Mouse (Mus musculus): ENCODE measurements around the gene Elovl6.
A peak's percentile ranks its signal among the peaks of the same experiment; 100 is the strongest.

Elovl6 gene

DNA sequence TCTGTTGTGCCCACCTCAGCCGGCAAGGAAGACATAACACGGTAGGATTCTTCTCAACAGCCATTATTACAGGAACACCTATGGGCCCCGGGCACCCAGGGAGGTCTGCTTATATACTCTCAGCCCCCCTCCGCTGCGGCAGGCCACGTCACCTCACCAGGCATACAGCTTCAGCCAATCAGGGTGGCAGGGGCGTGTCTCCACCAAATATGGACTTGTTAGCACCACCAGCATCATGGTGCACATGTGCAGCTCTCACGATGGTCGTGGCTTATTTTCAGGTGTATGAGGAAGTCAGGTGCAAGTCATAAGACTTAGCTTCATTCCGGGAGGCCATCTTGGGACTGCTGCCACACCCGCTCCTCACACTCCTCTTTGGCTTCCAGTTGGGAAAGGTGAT is 9.3 kb downstream of the Elovl6 start:
- DNase-seq (ENCODE audit: inconsistent age in 2 of 2, low spot score in 1 of 2) = no peak

DNA sequence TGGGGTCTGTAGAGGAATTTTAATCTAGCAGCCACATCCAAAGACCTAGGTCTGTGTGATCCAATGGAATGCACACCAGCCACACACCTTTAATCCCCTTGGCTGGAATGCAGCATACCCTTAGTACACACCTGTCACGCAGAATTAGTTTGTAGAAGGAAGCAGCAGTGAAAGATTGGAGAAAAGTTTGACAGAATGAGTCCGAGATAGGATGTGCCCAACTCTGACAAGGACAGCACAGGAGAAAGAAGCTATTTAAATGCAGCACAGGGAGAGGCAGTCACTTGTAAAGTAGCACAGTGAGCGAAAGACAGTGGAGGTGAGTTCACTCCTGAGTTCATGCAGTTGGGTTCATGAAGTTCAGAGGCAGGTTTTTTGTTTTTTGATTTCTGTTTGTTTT is 11.2 kb downstream of the Elovl6 start:
- DNase-seq (ENCODE audit: inconsistent age in 2 of 2, low spot score in 1 of 2) = no peak

DNA sequence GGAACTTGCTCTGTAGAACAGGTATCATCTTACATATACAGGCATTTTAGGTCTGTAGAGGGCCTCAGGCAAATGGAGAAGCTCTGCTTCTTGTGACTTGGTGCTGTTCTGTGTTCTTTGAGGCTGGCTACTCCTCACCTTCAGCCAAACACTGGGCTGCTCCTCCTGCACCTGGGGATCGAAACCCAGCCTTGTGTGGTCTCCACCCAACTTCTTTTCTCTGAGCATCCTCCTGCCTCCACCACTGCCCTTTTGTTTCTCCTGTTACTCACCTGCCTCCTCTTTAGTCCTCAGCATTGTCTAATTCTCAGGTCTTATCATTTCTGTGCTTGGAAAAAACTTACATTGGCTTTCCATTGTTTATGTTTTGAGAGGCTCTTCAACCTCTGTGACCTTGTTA is 12.1 kb downstream of the Elovl6 start:
- DNase-seq (ENCODE audit: inconsistent age in 2 of 2, low spot score in 1 of 2) = no peak

DNA sequence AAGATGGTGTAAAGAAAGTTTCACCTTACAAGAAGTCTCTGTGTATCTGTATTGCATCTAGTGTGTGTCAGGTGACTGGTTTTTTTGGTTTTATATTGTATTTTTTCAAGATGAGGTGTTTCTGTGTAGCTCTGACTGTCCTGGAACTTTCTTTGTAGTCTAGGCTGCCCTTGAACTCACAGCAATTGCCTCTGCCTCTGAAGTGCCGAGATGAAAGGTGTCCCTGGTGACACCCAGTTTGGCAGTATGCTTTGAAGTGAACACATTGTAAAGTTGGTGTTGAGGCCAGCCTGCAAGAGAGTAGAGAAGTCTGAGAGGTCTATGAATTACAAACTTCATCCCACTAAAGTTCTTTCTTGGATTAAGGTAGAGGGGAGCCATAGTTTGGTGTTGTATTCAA is 13.1 kb downstream of the Elovl6 start:
- DNase-seq (ENCODE audit: inconsistent age in 2 of 2, low spot score in 1 of 2) = no peak

DNA sequence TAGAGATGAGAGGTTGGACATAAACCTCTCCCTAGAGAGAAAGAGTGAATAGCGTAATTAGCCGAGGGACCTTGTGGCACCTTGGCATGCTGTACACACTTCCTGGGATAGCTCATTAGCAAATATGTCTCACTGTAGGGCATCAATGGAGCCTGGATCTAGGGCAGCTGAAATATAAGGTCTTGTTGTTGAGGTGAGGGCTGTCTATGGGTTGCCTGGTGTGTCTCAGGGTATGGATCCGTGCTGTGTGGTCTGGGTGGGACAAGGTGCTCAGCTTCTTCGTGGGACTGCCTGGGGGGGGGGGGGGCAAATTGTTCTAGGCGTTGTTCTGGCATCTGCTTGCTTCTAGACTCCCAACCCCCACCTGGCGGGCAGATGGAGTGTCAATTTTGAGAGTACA is 13.6 kb downstream of the Elovl6 start:
- no peak for DNase-seq (ENCODE audit: inconsistent age in 2 of 2, low spot score in 1 of 2)

DNA sequence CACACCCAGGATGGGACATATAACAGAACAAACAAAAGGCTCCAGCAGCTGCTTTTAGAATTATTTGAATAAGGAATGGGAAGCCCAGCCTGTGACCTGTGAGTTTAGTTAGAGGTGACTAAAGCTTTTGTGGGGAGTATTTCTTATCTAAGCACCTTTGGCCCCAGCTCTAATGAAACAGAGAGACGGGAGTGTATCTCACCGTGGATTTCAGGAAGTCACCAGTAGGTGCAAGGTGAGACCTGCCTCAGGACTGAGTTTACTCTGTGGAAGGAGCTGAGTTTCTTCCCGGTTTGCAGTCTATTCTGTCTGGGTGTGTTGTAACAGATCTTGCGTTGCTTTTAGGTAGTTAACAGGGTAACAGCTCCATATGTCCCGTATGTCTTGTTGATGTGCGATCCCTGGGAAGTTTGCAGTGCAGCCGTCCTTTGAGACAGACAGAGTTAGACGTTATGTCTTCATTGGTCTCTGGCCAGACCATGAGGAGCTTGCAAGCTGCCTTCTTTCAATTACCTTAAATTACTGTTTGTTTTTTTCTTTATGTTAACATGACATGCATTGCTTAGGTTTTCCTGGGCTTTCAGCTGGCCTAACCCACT is 15.8 kb downstream of the Elovl6 start:
- no peak for DNase-seq (ENCODE audit: inconsistent age in 2 of 2, low spot score in 1 of 2)

DNA sequence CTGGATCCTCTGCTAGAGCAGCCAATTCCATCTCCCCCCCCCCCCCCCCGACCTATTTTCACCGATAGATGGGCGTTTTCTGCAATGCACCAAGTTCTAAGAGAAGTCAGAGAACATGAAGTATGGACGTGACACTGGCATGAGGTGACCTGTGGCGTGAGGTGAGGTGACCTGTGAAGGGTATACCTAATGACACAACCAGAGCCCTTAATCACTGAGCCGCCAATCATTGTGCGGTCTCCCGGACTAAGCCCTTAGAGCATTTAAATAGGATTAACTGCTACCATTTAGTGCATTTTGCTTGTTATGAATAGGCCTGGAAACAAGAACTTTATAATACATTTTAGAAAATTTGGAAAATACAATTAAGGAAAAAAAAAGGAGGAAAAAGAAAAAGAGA is 16.6 kb downstream of the Elovl6 start:
- DNase-seq (ENCODE audit: inconsistent age in 2 of 2, low spot score in 1 of 2) = no peak

DNA sequence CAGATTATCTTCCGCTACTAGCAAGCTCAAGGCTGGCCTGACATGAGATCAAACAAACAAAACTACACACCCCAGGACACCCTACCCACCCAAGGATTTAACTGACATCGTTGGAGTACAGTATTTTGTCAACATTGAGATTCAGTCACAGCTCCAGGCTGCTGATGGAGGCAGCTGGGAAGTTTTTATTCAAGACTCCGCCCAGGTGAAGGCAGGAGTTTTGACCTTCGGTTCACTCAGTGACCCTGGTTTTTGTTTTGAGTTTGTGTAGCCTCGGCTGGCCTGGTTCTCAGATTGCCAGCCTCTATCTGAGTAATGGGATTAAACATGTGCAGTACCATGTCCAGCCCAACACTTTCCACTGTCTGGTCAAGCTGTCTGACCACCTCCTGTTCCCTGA is 17.4 kb downstream of the Elovl6 start:
- DNase-seq (ENCODE audit: inconsistent age in 2 of 2, low spot score in 1 of 2) = peak in 1 of 2 experiments; percentile 73

DNA sequence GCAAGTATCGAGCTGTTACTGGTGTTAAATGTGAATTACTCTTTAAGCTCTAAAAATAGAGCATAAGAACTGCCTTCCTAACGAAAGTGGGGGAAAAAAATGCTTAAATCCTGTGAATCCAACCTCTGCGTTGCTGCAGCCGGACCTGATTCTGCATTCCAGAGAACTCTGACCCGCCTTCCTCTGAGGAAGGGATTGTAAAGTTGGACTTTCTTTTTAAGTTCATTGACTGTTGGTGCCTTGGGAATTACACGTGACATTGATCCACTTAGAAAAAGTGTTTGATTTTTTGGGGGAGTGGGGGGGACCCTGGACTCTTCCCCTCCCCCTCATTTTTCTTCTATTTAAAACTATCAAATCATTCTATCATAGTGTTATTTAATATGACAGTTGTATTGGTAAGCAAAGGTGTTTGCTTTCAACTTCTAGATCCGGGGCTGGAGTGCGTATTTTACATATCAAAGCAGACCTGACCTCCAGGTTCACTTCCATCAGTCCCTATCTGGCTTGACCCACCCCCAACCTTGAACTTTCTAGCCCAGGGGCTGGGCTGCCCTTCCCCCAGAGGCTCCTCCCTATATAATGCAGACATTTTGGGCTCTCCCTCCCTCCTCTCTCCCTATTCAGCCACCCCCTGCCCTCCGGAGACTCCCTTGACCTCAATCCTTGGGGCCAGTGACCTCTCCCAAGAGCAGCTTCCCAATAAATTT is 19.6 kb downstream of the Elovl6 start:
- DNase-seq (ENCODE audit: inconsistent age in 2 of 2, low spot score in 1 of 2) = no peak

DNA sequence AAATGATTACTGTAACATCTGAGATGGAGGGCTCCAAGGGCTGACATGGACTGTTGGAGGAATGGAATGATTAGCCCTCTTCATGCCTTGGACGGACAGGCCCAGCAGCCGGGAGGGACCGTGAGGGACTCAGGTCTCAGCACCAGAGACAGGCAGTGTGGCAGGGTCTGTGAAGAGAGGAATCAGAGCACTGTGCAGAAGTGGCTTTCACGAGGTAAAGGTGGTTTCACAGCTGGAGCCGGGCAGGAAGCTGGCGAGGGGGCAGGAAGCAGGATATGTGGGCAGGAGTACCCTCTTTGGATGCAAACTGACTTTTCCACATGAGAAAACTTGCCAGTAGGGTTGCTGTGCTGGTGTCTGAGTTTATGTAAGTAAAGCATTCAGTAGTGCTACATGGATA is 20.2 kb downstream of the Elovl6 start:
- no peak for DNase-seq (ENCODE audit: inconsistent age in 2 of 2, low spot score in 1 of 2)

DNA sequence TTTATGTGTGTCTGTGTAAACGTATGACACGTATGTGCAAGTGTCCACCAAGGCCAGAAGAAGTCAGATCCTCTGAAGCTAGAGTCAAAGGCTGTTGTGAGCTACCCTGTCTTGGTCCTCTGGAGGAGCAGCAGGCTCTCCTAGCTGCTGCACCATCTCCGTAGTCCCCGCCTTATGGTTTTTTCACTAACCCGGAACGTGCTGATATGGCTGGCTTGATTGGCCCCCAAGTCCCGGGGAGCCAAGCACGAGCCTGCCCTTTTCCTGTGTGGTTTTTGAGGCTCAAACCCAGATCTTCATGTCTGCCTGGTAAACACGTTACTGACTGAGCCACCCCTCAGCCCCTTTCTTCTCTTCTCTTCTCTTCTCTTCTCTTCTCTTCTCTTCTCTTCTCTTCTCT is 21.0 kb downstream of the Elovl6 start:
- DNase-seq (ENCODE audit: inconsistent age in 2 of 2, low spot score in 1 of 2) = no peak

DNA sequence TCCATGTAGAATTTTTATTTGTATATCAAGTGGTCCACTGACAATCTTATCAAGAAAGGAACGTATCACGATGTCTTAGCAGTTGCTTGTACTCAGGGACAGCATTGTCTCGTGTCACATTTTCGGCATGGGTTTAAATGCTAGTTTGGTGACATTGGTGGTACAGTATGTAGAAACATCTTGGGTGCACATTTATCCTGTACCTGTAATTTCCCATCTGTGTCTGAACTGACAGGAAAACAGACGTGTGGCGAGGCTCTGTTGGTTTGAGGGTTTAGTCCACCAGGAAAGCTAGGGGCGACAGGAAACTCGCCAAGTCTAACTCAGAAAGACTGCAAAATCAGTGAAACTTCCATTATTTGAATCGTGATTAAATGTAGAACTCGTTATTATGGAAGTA is 21.5 kb downstream of the Elovl6 start:
- DNase-seq (ENCODE audit: inconsistent age in 2 of 2, low spot score in 1 of 2) = no peak

DNA sequence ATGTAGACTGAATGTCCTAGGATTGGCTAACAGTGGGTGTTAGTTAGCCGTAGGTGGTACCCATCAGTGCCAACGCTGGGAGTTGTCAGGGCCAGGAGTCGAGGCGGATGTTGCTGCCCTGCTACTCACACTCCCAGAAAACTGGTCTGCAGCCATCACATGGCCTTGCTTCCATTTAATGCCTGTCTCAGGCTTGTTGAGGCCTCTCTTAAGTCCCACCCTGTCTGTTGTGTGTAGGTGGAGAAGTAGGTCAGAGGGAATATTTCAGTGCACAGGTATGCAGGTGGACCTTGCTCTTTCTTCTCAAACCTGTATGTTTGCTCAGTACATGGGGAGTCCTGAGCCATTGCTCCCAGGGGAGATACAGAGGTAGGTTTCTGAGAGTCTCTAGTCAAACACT is 22.3 kb downstream of the Elovl6 start:
- no peak for DNase-seq (ENCODE audit: inconsistent age in 2 of 2, low spot score in 1 of 2)

DNA sequence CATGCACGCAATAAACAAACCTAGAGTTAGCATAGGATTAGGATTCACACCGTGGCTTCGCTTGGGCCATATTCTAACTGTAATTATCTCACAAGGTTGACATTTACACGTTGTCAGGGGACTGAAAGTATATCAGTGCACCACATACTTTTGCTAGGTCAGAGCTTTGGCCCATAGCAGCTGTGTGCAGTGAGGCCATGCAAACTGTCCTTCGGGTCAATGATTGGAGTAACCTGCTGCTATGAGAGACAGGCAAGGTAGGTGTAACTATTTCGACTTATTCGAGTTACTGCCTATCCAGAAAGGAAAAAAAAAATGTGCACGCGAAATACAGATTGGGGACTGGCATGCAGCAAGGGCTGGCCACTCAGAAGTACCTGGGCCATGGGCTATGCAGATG is 24.9 kb downstream of the Elovl6 start:
- DNase-seq (ENCODE audit: inconsistent age in 2 of 2, low spot score in 1 of 2) = no peak

DNA sequence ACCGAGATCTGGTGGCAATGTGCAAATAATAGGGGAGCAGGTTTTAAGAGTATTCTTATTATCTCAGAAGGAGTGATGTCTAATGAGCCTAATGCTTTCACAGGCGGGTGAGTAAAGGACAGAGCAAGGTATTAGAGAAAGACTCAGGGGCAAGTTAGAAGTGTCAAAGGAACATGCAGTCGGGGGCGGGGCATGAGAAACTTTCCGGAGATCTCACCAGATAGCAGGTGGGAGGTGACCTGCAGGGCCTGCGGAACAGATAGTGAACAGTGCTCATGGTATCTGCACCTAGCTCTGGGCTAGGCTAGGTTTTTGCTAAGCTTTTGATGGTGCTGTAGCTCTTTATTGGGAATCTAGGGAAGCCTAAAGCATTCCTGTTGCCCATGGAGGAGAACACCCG is 25.4 kb downstream of the Elovl6 start:
- no peak for DNase-seq (ENCODE audit: inconsistent age in 2 of 2, low spot score in 1 of 2)

DNA sequence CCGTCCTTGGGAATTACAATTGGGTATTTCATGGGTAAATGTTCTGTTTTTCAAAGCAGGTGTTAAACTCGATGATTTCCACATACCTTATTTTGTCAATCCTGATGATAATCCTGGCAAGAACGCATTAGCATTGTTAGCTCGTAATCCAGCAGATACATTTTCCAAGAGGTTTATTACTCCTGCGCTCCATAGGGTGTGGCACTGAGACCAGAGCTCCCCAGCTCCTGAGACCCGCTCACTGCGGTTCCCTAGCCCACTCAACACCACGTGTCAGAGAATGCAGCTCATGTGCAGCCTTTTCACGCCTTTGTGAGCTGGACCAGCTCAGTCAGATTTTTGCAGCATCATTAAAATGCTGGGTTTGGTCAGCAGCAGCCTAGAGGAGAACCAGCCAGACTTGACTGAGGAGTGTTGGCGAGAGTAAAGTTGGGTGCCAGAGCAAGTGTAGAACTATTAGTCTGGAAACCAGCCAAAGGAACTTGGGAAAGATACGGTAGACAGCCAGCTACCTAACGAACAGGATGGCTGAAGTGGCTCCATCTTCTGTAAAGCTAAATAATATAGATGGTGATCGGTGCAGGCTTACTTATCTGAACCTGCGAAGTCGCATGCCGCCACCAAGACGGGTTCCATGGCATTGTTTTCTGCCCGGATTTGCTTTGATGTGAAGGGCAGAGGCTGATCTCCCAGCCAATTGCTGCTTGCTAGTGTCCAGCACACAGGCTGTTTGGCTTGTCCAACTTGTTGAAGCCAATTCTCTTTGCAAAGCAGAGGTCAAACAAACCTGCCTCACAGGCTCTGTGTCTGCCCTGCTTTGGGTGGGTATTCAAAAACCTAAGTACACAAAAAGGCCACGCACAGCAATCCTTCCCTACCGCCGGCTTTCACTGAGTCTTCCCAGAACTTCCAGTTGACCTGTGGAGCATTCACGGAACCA is 26.1 kb downstream of the Elovl6 start:
- no peak for DNase-seq (ENCODE audit: inconsistent age in 2 of 2, low spot score in 1 of 2)

DNA sequence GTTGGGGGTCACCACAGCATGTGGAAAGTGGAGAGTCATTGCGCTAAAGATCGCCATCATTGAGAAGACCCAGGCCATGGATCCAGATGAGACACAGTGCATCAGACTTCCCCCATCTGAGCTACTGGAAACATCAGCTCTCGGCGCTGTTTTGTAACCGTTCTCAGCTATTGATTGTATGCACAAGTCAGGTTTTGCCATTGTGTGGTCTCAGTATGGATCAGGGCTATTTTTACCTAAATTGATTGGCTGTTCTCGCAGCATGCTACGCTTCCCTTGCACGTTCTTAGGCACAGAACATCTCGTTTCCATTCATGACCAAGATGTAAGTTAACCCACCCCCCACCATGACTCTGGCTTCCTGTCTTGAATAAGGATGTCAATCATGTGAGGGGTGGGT is 27.9 kb downstream of the Elovl6 start:
- no peak for DNase-seq (ENCODE audit: inconsistent age in 2 of 2, low spot score in 1 of 2)

DNA sequence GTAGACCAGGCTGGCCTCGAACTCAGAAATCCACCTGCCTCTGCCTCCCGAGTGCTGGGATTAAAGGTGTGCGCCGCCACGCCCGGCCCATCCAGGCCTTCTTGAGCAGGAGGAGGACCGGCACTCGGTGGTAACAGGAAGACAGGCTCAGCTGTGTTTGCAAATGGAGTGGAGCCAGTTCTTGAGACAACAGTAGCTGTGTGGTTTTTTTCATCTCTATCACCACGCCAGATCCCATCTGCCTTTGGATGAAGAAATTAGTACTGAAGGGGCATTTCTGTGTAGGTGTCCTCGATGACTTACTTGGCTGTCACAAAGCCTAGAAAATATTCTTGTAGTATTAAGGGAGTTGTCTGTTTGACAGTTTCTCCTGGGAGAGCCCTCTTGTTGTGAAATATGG is 28.9 kb downstream of the Elovl6 start:
- DNase-seq (ENCODE audit: inconsistent age in 2 of 2, low spot score in 1 of 2) = no peak

DNA sequence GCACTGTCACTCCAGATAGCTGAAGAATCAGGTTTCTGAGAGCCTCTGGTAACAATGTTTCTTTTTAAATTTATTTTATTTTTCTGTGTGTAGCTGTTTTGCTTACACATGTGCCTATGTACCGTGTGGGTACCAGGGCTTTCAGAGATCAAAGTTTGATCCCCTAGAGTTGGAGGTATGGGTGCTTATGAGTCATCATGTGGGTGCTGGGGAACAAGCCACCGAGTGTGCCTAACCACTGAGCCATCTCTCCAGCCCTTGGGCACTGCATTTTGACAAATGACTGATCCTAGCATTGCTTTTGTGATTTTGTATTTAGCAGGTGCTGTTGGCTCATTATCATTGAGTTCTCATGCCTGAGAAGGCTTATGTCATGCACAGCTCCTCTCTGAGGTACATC is 29.7 kb downstream of the Elovl6 start:
- no peak for DNase-seq (ENCODE audit: inconsistent age in 2 of 2, low spot score in 1 of 2)

DNA sequence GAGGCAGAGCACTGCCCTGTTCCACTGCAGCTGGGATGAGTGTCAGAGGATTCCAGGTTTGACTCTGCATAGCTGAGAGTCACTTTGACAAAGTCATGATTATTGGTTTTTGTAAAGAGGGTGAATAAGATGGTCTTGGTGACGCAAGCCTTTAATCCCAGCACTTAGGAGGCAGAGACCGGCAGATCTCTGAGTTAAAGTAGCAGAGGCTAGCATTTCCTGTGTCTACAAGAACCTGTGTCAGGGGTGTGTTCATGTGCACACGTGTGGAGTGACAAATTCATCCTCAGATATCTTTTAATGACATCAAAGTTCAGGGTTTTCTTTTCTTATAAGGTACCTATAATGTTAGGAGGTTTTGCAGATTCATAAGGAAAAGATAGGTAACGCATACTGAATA is 30.3 kb downstream of the Elovl6 start:
- no peak for DNase-seq (ENCODE audit: inconsistent age in 2 of 2, low spot score in 1 of 2)

DNA sequence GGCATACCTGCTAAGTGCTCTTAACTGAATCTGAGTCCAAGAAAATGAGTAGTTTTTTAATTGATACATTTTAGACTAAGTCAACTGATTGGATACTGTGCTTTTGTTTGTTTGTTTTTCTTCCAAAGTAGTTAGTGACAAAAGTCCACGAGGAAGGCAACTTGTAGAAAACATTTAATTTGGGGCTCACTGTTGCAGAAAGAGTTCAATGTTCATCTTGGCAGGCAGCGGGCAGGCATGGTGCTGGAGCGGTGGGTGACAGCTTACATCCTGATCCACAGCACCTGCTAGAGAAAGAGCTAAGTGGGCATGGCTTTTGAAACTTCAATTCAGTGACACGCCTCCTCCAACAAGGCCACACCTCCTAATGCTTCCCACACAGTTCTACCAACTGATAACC is 31.7 kb downstream of the Elovl6 start:
- peak in 1 of 2 experiments; percentile 17 for DNase-seq (ENCODE audit: inconsistent age in 2 of 2, low spot score in 1 of 2)

DNA sequence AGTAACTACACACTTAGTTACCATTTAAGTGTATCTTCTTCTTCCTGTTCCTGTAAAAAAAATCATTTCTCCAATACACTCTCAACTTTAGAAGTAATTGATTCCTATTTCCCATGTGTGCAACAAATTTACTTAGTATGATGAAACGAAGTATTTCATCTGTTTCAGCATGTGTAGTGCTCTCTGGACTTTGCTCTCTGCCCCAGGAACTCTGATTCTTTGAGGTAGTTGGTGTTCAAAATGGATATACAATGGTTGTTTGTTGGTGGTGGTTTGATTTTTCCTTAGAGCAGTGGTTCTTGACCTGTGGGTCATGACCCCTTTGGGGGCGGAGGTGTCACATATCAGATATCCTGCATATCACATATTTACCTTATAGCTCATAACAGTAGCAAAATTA is 32.7 kb downstream of the Elovl6 start:
- no peak for DNase-seq (ENCODE audit: inconsistent age in 2 of 2, low spot score in 1 of 2)

Measured in adrenal gland, adult (tissue).